Comparison of ENCODE assay signal across 1 mouse cellular context in the genomic region with DNA sequence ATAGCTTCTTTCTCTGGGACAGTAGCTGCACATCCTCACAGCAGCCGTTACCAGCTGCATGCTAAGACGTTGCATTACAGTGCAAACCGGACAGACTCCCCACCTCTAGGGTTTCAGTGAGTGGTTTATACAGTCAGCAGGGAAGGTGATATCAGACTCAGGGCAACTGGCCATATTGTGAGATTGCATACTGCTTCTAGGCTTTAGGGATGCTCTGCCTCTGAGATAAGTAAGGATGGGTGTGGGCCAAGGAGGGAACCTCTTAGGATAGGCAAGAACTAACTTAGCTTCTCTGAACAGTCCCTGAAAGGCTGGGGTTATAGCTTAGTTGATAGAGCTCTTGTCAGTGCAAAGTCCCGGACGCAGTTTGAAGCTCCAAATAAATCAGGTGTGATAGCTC.
TF ChIP-seq lines count a peak whose summit lies in the region.

No protein-coding gene starts in this region.

TF ChIP-seq in MEL, 35 proteins besides CTCF, POLR2A, EP300 and RAD21:
- TF ChIP-seq TAL1 (IDR thresholded peaks at IDR 0.05; ENCODE audit: low read length) (0 out of 2 replicates have a peak, but pooled peaks have one; percentile 2), ELF1 (IDR thresholded peaks at IDR 0.05; ENCODE audit: low read depth, low read length) (no peak), RCOR1 (IDR thresholded peaks at IDR 0.05; ENCODE audit: low read depth, low read length) (0 out of 2 replicates have a peak, but pooled peaks have one; percentile 22)
